Mouse (Mus musculus) hindbrain, postnatal 0 days (tissue): ENCODE measurements at regions not wholly inside any gene's neighbourhood (a gene's known extent, or its start where the extent isn't known, plus 50 kb on each side); places are given as distances from the start of the nearest gene placed in this dataset.

Experiments used
- ATAC-seq: fragments of 200-750 bp; cut with Nextera tagmentation; 2 replicates; pipeline ENCODE4 v1.8.0; 2017; ENCODE audit warnings: mild to moderate bottlenecking, moderate TSS enrichment, moderate library complexity
- DNase-seq: peaks from one replicate; pipeline ENCODE4 v3.0.0-alpha.2; 2015; ENCODE audit warnings: low spot score
- H3K27ac ChIP-seq: fragments of 300-500 bp; sonication (generic); 2 replicates; pipeline ENCODE4 v1.5.1; 2014; ENCODE audit warnings: mild to moderate bottlenecking
- H3K27me3 ChIP-seq: fragments of 300-500 bp; sonication (generic); 2 replicates; pipeline ENCODE4 v1.6.1; 2014; ENCODE audit warnings: low read length, mixed read lengths; ENCODE audit not compliant: insufficient read depth
- H3K36me3 ChIP-seq: fragments of 300-500 bp; sonication (generic); 2 replicates; pipeline ENCODE4 v1.6.1; 2014; ENCODE audit warnings: low read length, mixed read lengths; ENCODE audit not compliant: insufficient read depth
- H3K4me1 ChIP-seq: fragments of 300-500 bp; sonication (generic); 2 replicates; pipeline ENCODE4 v1.6.1; 2014; ENCODE audit warnings: antibody characterized with exemption, low read length, mixed read lengths; ENCODE audit not compliant: insufficient read depth
- H3K4me2 ChIP-seq: fragments of 300-500 bp; sonication (generic); 2 replicates; pipeline ENCODE4 v1.6.1; 2014; ENCODE audit warnings: low read depth, mild to moderate bottlenecking, low read length, moderate library complexity, mixed read lengths
- H3K4me3 ChIP-seq: fragments of 300-500 bp; sonication (generic); 2 replicates; pipeline ENCODE4 v1.5.1; 2014; ENCODE audit warnings: low read length
- H3K9ac ChIP-seq: fragments of 300-500 bp; sonication (generic); replicated peaks from 2 replicates; pipeline ENCODE4 v1.6.1; 2014; ENCODE audit warnings: mild to moderate bottlenecking, low read length, moderate library complexity, mixed read lengths
- H3K9me3 ChIP-seq: fragments of 300-500 bp; sonication (generic); 2 replicates; pipeline ENCODE4 v1.6.1; 2016; ENCODE audit warnings: low read length, mixed read lengths
- CTCF ChIP-seq: IDR thresholded peaks from 2 replicates; pipeline ENCODE4 v1.5.1; 2016; ENCODE audit warnings: antibody characterized with exemption, control low read depth, low read depth
- WGBS: fragments of 180-500 bp; shearing (Covaris S2); extraction: QIAGEN DNeasy Blood & Tissue Kit; methylation state at CpG from one replicate; pipeline ENCODE4 v1.1.7; 2014; 5-methylcytosine and 5-hydroxymethylcytosine counted together

DNA sequence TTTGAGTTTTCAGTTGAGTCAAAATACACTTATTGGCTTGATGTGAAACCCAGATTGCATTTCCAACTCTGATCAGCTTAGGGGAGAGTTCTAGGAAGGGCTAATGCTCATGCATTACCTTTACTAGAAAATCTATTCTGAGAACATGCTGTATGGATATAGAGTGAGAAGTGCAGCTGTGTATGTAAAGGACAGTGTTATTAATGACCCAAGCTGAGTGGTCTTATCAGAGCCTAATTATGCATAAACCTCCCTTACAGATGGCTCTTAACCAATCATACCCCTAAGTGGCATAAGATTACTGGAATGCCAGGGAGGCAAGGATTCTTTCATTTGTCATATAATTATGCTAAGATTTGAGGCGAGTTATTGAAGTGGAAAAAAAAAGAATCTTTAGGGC is 210.6 kb upstream of the 2610001J05Rik start:
- no peaks in the 10 kb centered on the region for H3K4me1 ChIP-seq
- no peak overlapping the region for H3K4me3 ChIP-seq
- H3K27ac ChIP-seq, result no peak overlapping the region
- H3K9me3 ChIP-seq, result no peaks in the 10 kb centered on the region
- DNase-seq (no peak), ATAC-seq (no peak)
- no peak overlapping the region for H3K9ac ChIP-seq
- H3K4me2 ChIP-seq, result no peak overlapping the region
- no peak for TF ChIP-seq CTCF
- H3K27me3 ChIP-seq, result no peaks in the 10 kb centered on the region
- 68% methylated on average over 1 of the region's 1 CpGs for WGBS
- no peaks in the 10 kb centered on the region for H3K36me3 ChIP-seq

DNA sequence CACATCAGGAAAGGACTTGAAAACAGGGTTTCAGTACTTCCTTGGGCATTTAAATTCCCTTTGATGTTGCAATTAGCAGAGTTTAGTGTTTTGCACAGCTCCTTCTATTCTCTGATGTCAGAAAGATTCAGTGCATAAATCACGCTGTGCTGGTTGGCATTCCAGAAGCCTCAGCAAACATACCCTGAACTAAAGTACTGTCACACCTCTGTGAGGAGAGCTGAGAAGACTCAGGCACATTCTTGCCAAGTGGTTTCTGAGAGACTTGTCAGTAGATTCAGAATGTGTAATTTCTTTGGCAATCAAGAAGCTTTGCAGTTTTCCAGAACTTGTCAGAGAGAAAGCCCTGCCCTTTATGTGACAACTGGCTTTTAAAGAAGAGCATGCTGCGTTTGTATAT is 192.4 kb upstream of the 2610001J05Rik start:
- Histone ChIP-seq H3K27ac (no peak overlapping the region), H3K4me2 (no peak overlapping the region), H3K9me3 (no peaks in the 10 kb centered on the region), H3K4me1 (no peaks in the 10 kb centered on the region), H3K36me3 (no peaks in the 10 kb centered on the region), H3K4me3 (no peak overlapping the region), H3K9ac (no peak overlapping the region), H3K27me3 (no peaks in the 10 kb centered on the region)
- 74% methylated on average over 2 of the region's 2 CpGs for WGBS
- no peak for TF ChIP-seq CTCF
- DNase-seq (no peak), ATAC-seq (no peak)

DNA sequence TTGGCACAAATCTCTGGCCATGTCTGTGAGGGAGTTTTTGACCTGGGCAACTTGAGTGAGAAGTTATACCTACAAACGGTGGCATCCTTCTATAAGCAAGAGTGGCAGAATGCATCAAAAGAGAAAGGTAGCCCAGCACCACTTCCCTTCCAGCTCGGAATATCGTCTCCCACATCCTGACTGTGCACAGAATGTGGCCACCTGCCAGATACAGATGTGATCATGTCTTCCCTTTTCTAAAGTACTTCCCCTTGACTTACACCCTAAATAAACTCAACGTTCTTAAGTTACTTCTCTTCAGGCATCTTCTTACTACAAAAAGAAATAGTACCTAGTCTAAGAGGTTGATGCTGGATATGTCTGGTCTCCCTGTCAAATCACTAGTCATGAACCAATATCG is 175.2 kb upstream of the 2610001J05Rik start:
- Histone ChIP-seq H3K27me3 (no peaks in the 10 kb centered on the region), H3K9ac (no peak overlapping the region), H3K4me3 (no peak overlapping the region), H3K9me3 (no peaks in the 10 kb centered on the region), H3K4me2 (no peak overlapping the region), H3K27ac (no peak overlapping the region), H3K36me3 (no peaks in the 10 kb centered on the region), H3K4me1 (no peaks in the 10 kb centered on the region)
- 94% methylated on average over 5 of the region's 5 CpGs for WGBS
- ATAC-seq, result no peak
- TF ChIP-seq CTCF, result no peak
- DNase-seq, result no peak

DNA sequence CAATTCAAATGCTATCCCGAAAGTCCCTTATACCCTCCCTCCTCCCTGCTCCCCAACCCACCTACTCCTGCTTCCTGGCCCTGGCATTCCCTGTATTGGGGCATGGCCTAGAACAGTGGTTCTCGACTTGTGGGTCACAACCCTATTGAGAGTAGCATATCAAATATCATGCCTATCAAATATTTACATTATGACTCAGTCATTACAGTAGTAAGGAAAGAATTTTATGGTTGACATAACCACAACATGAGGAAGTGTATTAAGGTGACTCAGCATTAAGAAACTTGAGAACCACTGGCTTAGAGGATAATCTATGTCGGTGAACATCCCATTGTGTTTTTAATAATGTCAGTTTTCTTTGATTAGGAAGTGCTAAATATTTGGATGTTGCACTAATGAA is 173.3 kb upstream of the 2610001J05Rik start:
- H3K4me2 ChIP-seq, result no peak overlapping the region
- H3K4me3 ChIP-seq, result no peak overlapping the region
- H3K36me3 ChIP-seq, result no peaks in the 10 kb centered on the region
- no peak for TF ChIP-seq CTCF
- H3K27ac ChIP-seq, result no peak overlapping the region
- H3K27me3 ChIP-seq, result no peaks in the 10 kb centered on the region
- H3K9me3 ChIP-seq, result no peaks in the 10 kb centered on the region
- ATAC-seq, result no peak
- 80% methylated on average over 3 of the region's 3 CpGs for WGBS
- no peak for DNase-seq
- H3K9ac ChIP-seq, result no peak overlapping the region
- no peaks in the 10 kb centered on the region for H3K4me1 ChIP-seq

DNA sequence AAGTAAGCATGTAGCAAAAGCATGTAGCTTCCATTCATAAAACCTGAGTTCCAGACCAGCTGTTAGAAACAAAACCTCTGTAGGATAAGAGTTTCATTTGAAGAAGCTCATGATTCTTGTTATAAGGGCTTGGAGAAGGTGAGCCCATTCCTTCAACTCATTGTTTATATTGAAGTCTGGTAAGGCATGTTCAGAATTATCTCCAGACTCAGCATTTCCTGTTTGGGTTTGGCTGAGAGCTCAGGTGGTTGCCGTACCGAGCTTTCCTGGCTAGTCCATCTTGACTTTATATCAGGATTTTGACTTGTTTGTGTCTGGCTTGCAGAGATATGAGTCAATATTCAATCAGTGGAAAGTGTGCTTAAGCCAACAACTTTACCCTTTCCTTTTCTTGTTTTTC is 154.6 kb upstream of the 2610001J05Rik start:
- H3K4me3 ChIP-seq, result no peak overlapping the region
- no peak for ATAC-seq
- H3K27me3 ChIP-seq, result no peaks in the 10 kb centered on the region

DNA sequence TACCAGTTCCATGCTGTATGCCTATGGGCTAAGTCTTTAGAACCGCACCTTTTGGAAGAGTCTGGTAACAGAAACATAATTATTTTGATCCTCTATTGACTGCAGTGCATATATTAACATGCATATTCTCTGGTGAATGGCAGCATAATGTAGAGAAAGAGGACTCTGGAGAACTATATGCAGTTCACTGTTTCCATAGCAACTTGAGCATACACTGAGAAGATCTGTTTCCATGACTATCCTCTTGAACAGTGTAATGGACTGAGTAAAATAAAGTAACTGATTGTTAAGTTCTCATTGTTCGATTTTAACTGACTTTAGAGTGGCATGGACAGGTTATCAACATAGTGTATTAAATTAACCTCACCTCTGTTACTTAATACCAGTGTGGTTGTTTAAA is 147.6 kb upstream of the 2610001J05Rik start:
- no peak for TF ChIP-seq CTCF
- H3K9ac ChIP-seq, result no peak overlapping the region
- H3K27ac ChIP-seq, result no peak overlapping the region
- WGBS, result 43% methylated on average over 2 of the region's 2 CpGs
- no peaks in the 10 kb centered on the region for H3K4me1 ChIP-seq
- no peaks in the 10 kb centered on the region for H3K27me3 ChIP-seq
- H3K36me3 ChIP-seq, result no peaks in the 10 kb centered on the region
- ATAC-seq (peak; percentile 81), DNase-seq (peak; percentile 22)
- H3K4me3 ChIP-seq, result no peak overlapping the region
- no peaks in the 10 kb centered on the region for H3K9me3 ChIP-seq
- no peak overlapping the region for H3K4me2 ChIP-seq

More for the DNA sequence above, 154.6 kb upstream of the 2610001J05Rik start:
- Histone ChIP-seq H3K36me3 (no peaks in the 10 kb centered on the region), H3K4me2 (no peak overlapping the region), H3K27ac (no peak overlapping the region), H3K9me3 (no peaks in the 10 kb centered on the region), H3K9ac (no peak overlapping the region), H3K4me1 (no peaks in the 10 kb centered on the region)
- TF ChIP-seq CTCF, result no peak
- no peak for DNase-seq
- 73% methylated on average over 2 of the region's 2 CpGs for WGBS

DNA sequence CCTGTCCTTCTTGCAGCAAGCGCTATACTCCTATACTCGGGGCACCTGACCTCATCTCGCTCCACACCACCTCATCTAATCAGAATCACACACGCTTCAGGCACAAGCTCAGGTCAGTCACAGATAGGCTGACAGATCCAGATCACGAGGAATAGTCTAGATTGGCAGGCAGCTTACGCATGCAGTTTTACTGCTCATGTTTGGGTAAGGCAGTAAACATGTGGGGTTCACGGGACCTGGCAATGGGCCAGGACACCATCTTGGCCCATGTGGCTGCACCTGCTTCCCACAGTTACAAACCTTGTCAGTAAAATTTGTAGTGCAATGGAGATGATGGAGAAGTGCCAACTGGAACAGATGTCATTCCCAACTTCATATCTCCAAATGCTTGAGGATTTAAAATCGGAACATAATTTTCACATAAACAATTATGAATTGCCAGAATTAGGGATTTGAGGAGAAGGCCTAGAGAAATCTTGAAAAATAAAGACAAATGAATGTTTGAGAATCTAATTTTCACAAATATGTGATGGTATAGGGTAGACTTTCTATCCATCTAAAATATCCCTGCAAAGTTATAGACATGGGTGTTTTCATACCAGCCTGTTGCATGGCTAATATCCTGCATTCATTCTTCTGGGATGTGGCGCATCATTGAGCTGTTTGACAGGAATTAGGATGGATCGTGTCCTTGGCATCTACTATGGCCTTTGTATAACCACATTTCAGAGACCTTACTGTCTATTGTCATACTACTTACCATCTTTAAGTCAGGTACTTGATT is 111.5 kb upstream of the 2610001J05Rik start:
- no peak overlapping the region for H3K27ac ChIP-seq
- no peaks in the 10 kb centered on the region for H3K9me3 ChIP-seq
- no peaks in the 10 kb centered on the region for H3K27me3 ChIP-seq
- H3K36me3 ChIP-seq, result no peaks in the 10 kb centered on the region
- DNase-seq (peak; percentile 81), ATAC-seq (peak; percentile 93)
- H3K9ac ChIP-seq, result no peak overlapping the region
- 77% methylated on average over 10 of the region's 10 CpGs for WGBS
- no peak overlapping the region for H3K4me2 ChIP-seq
- no peak for TF ChIP-seq CTCF
- H3K4me1 ChIP-seq, result no peaks in the 10 kb centered on the region
- H3K4me3 ChIP-seq, result no peak overlapping the region
